Comparison of ENCODE assay signal across 10 mouse cellular contexts in the genomic region with DNA sequence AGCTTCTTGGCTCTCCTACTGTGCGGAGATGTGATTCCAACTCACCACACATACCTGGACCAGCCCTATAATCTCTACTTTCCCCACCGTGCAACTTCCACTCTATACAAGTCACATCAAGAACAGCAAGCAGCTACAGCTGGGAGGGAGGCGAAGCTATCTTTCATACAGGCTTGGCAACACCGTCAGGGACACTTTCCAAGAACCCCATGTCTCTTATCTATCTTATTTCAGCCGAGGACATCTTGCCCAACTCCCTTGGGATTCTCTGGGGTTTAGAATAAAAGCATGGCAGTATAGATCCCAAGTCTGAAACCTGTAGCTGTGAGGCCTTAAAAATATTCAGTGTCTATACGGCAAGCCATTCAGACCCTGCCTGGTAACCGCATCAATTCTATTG.
DNase-seq lines count a peak whose midpoint lies in the region.
"Had no signal": no experiment of that assay in that cellular context is flagged by ENCODE, and none has a peak within 500 bp of the region (broad histone marks: within the 10 kb centered on the region; RNA-seq: fewer than 3 reads in every experiment).

No protein-coding gene starts in this region.

- DNase-seq in adrenal gland, adult 8-10 months: peak; percentile 70
- DNase-seq in adrenal gland, adult 2 months: no peak
- DNase-seq in adrenal gland, postnatal 36 days: peak; percentile 54 to 57
- DNase-seq in adrenal gland, postnatal 25 days: no peak
- DNase-seq in ovary, adult 18-20 months (ENCODE audit: low spot score): peak; percentile 67
- DNase-seq in ovary, postnatal 36 days (ENCODE audit: low spot score): no peak
- DNase-seq in left cerebral cortex, adult 8-10 months (ENCODE audit: low spot score in 2 of 2): no peak
- DNase-seq: cerebellum, adult 11-12 months; cerebellum, adult 9-10 months; cerebellum, postnatal 14 days had no signal

Comparison
In these comparisons a context has a peak if more than half of its experiments do, and no peak if none do; other contexts are left out.
1. DNase-seq: peak in adrenal gland, adult 8-10 months (single experiment), adrenal gland, postnatal 36 days (2 of 2) and ovary, adult 18-20 months (single experiment); none in adrenal gland, adult 2 months (single experiment), adrenal gland, postnatal 25 days (single experiment), ovary, postnatal 36 days (single experiment) and left cerebral cortex, adult 8-10 months (0 of 2).